Mouse (Mus musculus): Measurements from ENCODE around the gene Gabbr2. TPM values are rescaled to one million over a fixed set of nuclear protein-coding genes. Genes with fewer than 3 reads are reported as not detected.
"Not testable (repeated sequence)": the region's sequence is repeated elsewhere in the genome, so short reads cannot be mapped to it uniquely, and the experiment has no call there.

Gene Gabbr2
- polyA plus RNA-seq, 1 experiment: 3.2 TPM

DNA sequence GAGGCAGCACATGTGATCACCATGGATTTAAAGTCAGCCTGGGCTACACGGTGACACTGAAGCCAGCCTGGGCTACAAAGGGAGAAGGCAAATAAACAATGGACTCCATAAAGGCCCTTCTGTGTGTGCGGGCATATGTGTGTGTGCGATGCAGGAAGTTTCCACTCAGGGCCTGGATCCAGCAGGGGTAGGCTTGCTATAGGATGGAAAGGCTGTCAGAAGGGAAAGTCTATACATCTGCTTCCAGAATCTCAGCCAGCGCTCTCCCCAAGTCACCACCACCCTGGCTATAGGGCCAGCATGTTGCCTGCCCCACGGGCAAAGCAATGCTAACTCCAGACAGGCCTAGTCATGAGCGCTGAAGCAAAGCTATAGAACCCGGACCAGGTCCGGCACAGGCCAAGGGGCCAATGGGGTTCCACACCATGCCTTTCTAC is 348.0 kb downstream of the Gabbr2 start:
- H3K4me1 ChIP-seq (ENCODE audit: control insufficient read depth, insufficient read depth, low read length): no peaks in the 10 kb centered on the region
- no peaks in the 10 kb centered on the region for H3K27me3 ChIP-seq (ENCODE audit: control insufficient read depth, insufficient read depth, low read length)
- TF ChIP-seq POLR2A (IDR thresholded peaks at IDR 0.05; ENCODE audit: control insufficient read depth, low read depth, low read length) (no peak), CTCF (IDR thresholded peaks at IDR 0.05; ENCODE audit: control insufficient read depth, insufficient read depth, insufficient replicate concordance, low read depth, low read length) (no peak)
- H3K27ac ChIP-seq (ENCODE audit: control insufficient read depth, insufficient read depth, low read depth, low read length): no peak overlapping the region
- H3K36me3 ChIP-seq (ENCODE audit: control insufficient read depth, insufficient read depth, low read length): no peaks in the 10 kb centered on the region
- H3K4me3 ChIP-seq (ENCODE audit: control insufficient read depth, low read depth, low read length): no peak overlapping the region

DNA sequence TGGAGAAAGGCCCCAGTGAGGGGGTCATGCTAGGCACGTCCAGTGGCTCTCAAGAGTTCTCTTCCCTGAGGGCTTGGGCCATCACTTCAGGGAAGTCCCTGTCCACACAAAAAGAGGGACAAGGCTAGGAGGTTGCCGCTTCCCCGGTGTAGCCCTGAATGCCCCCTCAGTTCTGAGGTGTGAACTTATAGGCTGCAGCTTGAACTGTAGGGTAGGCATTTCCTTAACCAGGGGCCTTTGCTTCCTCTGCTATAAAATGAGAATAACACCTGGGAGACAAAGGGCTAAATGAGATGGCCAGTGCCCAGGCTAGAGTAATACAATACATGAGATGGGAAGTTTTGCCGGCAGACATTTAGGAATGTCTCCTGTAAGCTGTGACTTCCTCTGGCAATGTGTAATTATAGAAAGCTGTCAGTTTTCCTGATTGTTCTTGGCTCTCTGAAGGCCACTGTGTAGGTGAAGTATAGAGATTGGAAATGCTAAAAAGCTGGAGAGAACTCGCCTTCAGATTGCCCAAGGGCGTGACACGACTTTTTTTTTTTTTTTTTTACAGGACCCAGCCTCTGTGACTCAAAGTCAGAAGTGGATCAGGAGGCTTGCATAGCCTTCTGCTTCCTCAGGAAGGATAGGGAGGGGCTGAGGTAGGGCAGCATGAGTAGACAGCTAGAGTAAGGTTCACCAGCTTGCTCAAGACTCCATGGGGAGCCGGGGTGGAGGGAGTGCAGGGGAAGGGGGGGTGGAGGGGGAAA is 348.6 kb downstream of the Gabbr2 start:
- Histone ChIP-seq H3K4me1 (ENCODE audit: control insufficient read depth, insufficient read depth, low read length) (no peaks in the 10 kb centered on the region), H3K27ac (ENCODE audit: control insufficient read depth, insufficient read depth, low read depth, low read length) (no peak overlapping the region), H3K27me3 (ENCODE audit: control insufficient read depth, insufficient read depth, low read length) (no peaks in the 10 kb centered on the region), H3K4me3 (ENCODE audit: control insufficient read depth, low read depth, low read length) (no peak overlapping the region), H3K36me3 (ENCODE audit: control insufficient read depth, insufficient read depth, low read length) (no peaks in the 10 kb centered on the region)
- TF ChIP-seq CTCF (IDR thresholded peaks at IDR 0.05; ENCODE audit: control insufficient read depth, insufficient read depth, insufficient replicate concordance, low read depth, low read length) (no peak), POLR2A (IDR thresholded peaks at IDR 0.05; ENCODE audit: control insufficient read depth, low read depth, low read length) (no peak)

DNA sequence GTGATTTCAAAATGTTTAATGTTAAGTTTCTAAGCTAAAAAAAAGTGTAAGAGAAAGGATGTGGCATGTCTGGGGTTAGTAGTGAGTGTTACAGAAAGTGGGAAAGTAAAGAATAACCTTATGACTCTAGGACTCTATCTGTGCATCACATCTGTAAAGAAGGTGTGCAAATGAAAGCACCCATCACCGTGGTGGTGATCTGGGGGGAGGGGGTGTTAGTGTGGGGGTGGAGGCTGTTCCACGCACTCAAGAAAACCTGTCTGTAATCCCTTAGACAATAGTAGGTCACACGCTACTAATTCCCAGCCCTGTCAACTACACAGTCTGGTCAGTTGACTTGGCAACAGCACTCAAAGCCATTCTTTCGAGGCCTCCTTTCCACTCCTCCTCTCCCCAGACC is 350.4 kb downstream of the Gabbr2 start:
- Histone ChIP-seq H3K36me3 (ENCODE audit: control insufficient read depth, insufficient read depth, low read length) (no peaks in the 10 kb centered on the region), H3K4me1 (ENCODE audit: control insufficient read depth, insufficient read depth, low read length) (no peaks in the 10 kb centered on the region), H3K27me3 (ENCODE audit: control insufficient read depth, insufficient read depth, low read length) (no peaks in the 10 kb centered on the region), H3K27ac (ENCODE audit: control insufficient read depth, insufficient read depth, low read depth, low read length) (no peak overlapping the region), H3K4me3 (ENCODE audit: control insufficient read depth, low read depth, low read length) (no peak overlapping the region)
- no peak for TF ChIP-seq POLR2A (IDR thresholded peaks at IDR 0.05; ENCODE audit: control insufficient read depth, low read depth, low read length)
- TF ChIP-seq CTCF (IDR thresholded peaks at IDR 0.05; ENCODE audit: control insufficient read depth, insufficient read depth, insufficient replicate concordance, low read depth, low read length): no peak

DNA sequence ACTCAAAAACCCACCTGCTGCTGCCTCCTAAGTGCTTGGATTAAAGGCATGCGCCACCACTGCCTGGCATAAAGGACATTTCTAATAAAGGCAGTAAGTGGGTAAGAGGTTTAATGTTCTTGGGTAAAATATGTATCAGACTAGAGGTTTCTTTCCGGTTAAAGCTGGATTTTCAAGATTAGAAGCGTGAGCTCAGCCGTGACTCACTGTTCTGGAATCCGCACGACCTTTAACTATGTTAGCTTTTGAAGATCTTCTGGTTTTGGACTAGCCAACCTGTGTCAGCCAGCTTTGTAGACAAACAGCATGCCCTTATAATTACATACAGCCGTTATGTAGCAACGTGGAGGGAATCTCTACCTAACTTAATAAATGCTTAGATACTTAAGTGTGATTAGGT is 351.8 kb downstream of the Gabbr2 start:
- Histone ChIP-seq H3K4me3 (ENCODE audit: control insufficient read depth, low read depth, low read length) (no peak overlapping the region), H3K4me1 (ENCODE audit: control insufficient read depth, insufficient read depth, low read length) (no peaks in the 10 kb centered on the region), H3K27ac (ENCODE audit: control insufficient read depth, insufficient read depth, low read depth, low read length) (no peak overlapping the region), H3K36me3 (ENCODE audit: control insufficient read depth, insufficient read depth, low read length) (no peaks in the 10 kb centered on the region), H3K27me3 (ENCODE audit: control insufficient read depth, insufficient read depth, low read length) (no peaks in the 10 kb centered on the region)
- TF ChIP-seq POLR2A (IDR thresholded peaks at IDR 0.05; ENCODE audit: control insufficient read depth, low read depth, low read length) (no peak), CTCF (IDR thresholded peaks at IDR 0.05; ENCODE audit: control insufficient read depth, insufficient read depth, insufficient replicate concordance, low read depth, low read length) (no peak)

DNA sequence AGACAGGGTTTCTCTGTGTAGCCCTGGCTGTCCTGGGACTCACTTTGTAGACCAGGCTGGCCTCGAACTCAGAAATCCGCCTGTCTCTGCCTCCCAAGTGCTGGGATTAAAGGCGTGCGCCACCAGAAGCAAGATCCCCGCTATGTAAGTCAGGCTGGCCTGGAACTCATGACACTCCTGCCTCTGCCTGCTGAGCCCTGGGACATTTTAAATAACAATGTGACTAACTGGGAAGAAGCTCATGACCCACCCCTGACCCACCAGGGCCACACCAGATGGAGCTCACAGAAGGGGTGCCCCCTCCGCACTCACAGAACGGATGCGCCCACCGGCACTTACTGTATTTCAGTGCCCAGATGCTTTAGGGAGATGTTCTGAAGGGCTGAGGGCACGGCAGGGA is 354.4 kb downstream of the Gabbr2 start:
- not testable (repeated sequence) for H3K4me3 ChIP-seq (ENCODE audit: control insufficient read depth, low read depth, low read length); H3K27me3 ChIP-seq (ENCODE audit: control insufficient read depth, insufficient read depth, low read length); H3K36me3 ChIP-seq (ENCODE audit: control insufficient read depth, insufficient read depth, low read length); H3K27ac ChIP-seq (ENCODE audit: control insufficient read depth, insufficient read depth, low read depth, low read length); H3K4me1 ChIP-seq (ENCODE audit: control insufficient read depth, insufficient read depth, low read length)

DNA sequence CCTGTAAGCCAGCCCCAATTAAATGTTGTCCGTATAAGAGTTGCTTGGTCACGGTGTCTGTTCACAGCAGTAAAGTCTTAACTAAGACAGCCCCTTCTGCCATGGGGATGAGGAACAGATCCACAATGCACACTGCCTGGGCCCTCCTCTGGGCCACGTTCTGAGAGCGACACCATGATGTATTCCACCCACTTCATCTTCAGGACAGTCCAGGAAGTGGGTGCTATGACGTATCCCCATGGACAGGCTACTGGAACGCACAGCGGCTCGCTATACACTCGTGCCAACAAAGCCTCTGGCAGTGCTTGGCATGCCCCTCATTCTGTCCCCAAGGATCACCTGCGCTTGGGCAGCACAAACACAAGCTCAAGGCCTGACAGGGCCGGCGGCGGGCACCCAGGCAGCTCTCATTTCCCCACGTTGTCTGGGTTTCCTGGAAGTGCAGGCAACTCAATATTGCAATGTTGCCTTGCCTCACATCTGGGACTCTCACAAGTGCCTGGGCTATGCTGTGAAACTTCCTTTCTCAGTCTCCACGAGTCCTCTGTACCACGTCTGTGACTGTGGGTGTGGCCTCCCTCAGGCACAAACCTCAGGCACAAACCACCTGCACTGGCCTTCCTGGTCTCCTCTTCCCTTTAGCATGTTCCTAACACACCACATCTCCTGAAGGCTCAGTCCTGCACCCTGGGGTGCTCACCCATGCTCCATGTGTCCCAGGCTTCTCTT is 355.8 kb downstream of the Gabbr2 start:
- Histone ChIP-seq H3K4me3 (ENCODE audit: control insufficient read depth, low read depth, low read length) (no peak overlapping the region), H3K36me3 (ENCODE audit: control insufficient read depth, insufficient read depth, low read length) (no peaks in the 10 kb centered on the region), H3K4me1 (ENCODE audit: control insufficient read depth, insufficient read depth, low read length) (no peaks in the 10 kb centered on the region), H3K27ac (ENCODE audit: control insufficient read depth, insufficient read depth, low read depth, low read length) (no peak overlapping the region), H3K27me3 (ENCODE audit: control insufficient read depth, insufficient read depth, low read length) (no peaks in the 10 kb centered on the region)
- TF ChIP-seq POLR2A (IDR thresholded peaks at IDR 0.05; ENCODE audit: control insufficient read depth, low read depth, low read length): no peak
- no peak for TF ChIP-seq CTCF (IDR thresholded peaks at IDR 0.05; ENCODE audit: control insufficient read depth, insufficient read depth, insufficient replicate concordance, low read depth, low read length)

DNA sequence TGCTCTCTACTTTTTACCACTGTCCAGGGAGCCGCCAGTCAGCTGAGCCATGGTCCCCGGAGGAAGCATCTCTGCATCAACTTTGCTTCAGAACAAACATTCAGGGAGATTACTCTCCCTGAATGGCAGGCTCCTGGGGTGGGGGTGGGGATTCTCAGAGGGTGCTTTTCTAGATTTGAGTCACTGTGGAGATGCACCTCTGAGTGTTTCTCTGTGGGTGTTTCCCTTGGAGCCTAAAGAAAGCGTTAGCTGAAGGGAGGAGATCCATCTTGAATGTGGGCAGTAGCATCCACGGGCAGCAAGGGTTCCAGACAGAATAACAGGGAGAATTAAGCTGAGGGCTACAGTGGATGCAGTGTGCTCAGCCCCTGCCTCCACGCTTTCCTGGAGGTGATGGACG is 356.8 kb downstream of the Gabbr2 start:
- TF ChIP-seq POLR2A (IDR thresholded peaks at IDR 0.05; ENCODE audit: control insufficient read depth, low read depth, low read length): no peak
- TF ChIP-seq CTCF (IDR thresholded peaks at IDR 0.05; ENCODE audit: control insufficient read depth, insufficient read depth, insufficient replicate concordance, low read depth, low read length): no peak
- H3K4me1 ChIP-seq (ENCODE audit: control insufficient read depth, insufficient read depth, low read length): no peaks in the 10 kb centered on the region
- no peak overlapping the region for H3K27ac ChIP-seq (ENCODE audit: control insufficient read depth, insufficient read depth, low read depth, low read length)
- H3K27me3 ChIP-seq (ENCODE audit: control insufficient read depth, insufficient read depth, low read length): no peaks in the 10 kb centered on the region
- no peak overlapping the region for H3K4me3 ChIP-seq (ENCODE audit: control insufficient read depth, low read depth, low read length)
- no peaks in the 10 kb centered on the region for H3K36me3 ChIP-seq (ENCODE audit: control insufficient read depth, insufficient read depth, low read length)

DNA sequence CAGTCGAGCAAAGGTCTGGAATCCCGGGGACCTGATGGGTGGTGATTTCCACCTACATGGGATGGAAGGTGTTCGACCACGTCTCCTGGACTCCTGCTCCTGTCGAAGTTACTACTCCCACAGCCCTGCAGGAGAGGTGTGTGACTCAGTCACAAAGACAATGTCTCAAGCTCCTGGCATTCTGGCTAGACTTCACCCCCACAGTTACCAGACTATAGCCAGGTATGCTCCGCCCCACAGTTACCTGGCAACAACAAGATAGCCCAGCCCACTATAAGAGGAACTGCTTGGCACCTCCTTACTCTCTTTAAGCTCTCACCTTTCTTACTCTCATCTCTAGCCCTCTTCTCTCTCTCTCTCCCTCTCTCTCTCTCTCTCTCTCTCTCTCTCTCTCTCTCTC is 358.1 kb downstream of the Gabbr2 start:
- H3K27me3 ChIP-seq (ENCODE audit: control insufficient read depth, insufficient read depth, low read length); H3K36me3 ChIP-seq (ENCODE audit: control insufficient read depth, insufficient read depth, low read length); H3K27ac ChIP-seq (ENCODE audit: control insufficient read depth, insufficient read depth, low read depth, low read length); H3K4me3 ChIP-seq (ENCODE audit: control insufficient read depth, low read depth, low read length); H3K4me1 ChIP-seq (ENCODE audit: control insufficient read depth, insufficient read depth, low read length): not testable (repeated sequence)

Data from testis, adult 2 months (tissue).